Mouse (Mus musculus) kidney, postnatal 0 days (tissue): Measurements from ENCODE around the gene Cyb561a3. TPM values are rescaled to one million over a fixed set of nuclear protein-coding genes. Genes with fewer than 3 reads are reported as not detected.

ENCODE experiments used
- ATAC-seq: fragments of 200-750 bp; cut with Nextera tagmentation; replicated peaks from 2 replicates; pipeline ENCODE4 v1.8.0; 2017; ENCODE audit warnings: low read depth, moderate number of reproducible peaks, moderate TSS enrichment, moderate library complexity; ENCODE audit not compliant: low FRiP score
- DNase-seq: peaks from one replicate; pipeline ENCODE4 v3.0.0-alpha.2; 2016; ENCODE audit warnings: low spot score
- H3K27ac ChIP-seq: fragments of 300-500 bp; sonication (generic); 2 replicates; pipeline ENCODE4 v1.5.1; 2014; ENCODE audit warnings: mild to moderate bottlenecking
- H3K27me3 ChIP-seq: fragments of 300-500 bp; sonication (generic); 2 replicates; pipeline ENCODE4 v1.6.1; 2014; ENCODE audit warnings: low read length, mixed read lengths; ENCODE audit not compliant: insufficient read depth
- H3K36me3 ChIP-seq: fragments of 300-500 bp; sonication (generic); 2 replicates; pipeline ENCODE4 v1.6.1; 2014; ENCODE audit warnings: low read length, mixed read lengths; ENCODE audit not compliant: insufficient read depth
- H3K4me1 ChIP-seq: fragments of 300-500 bp; sonication (generic); replicated peaks from 2 replicates; pipeline ENCODE4 v1.6.1; 2014; ENCODE audit warnings: antibody characterized with exemption, low read length, mixed read lengths; ENCODE audit not compliant: insufficient read depth
- H3K4me2 ChIP-seq: fragments of 300-500 bp; sonication (generic); 2 replicates; pipeline ENCODE4 v1.6.1; 2014; ENCODE audit warnings: mild to moderate bottlenecking, low read length, moderate library complexity, mixed read lengths
- H3K4me3 ChIP-seq: fragments of 300-500 bp; sonication (generic); replicated peaks from 2 replicates; pipeline ENCODE4 v1.5.1; 2014; ENCODE audit warnings: low read depth, low read length
- H3K9ac ChIP-seq: fragments of 300-500 bp; sonication (generic); 2 replicates; pipeline ENCODE4 v1.6.1; 2014; ENCODE audit warnings: low read depth, low read length
- H3K9me3 ChIP-seq: fragments of 300-500 bp; sonication (generic); replicated peaks from 2 replicates; pipeline ENCODE4 v1.6.1; 2016; ENCODE audit warnings: low read length, inconsistent platforms, mixed read lengths
- CTCF ChIP-seq: IDR thresholded peaks from 2 replicates; pipeline ENCODE4 v1.5.1; 2016; ENCODE audit warnings: antibody characterized with exemption, low read depth, mild to moderate bottlenecking, moderate library complexity
- WGBS: fragments of 180-500 bp; shearing (Covaris S2); extraction: QIAGEN DNeasy Blood & Tissue Kit; methylation state at CpG from one replicate; pipeline ENCODE4 v1.1.7; 2014; 5-methylcytosine and 5-hydroxymethylcytosine counted together
- polyA plus RNA-seq: library from polyadenylated mRNA; unstranded; fragments of >200 nt; fragmentation: Nextera tagmentation; extraction: Ambion mirVana; gene quantifications from 2 replicates; pipeline ENCODE4 v1.2.1, GENCODE M21; 2015

Cyb561a3 gene
- polyA plus RNA-seq, 1 experiment from 2014 or later: 17.2 TPM

- Histone ChIP-seq H3K4me1 (no peaks in the 10 kb centered on the region), H3K4me2 (no peak overlapping the region), H3K9me3 (no peaks in the 10 kb centered on the region), H3K9ac (no peak overlapping the region), H3K36me3 (peaks cover 13% of the 10 kb centered on the region; the same call in 1 of the 2 replicates), H3K27me3 (no peaks in the 10 kb centered on the region), H3K4me3 (no peak overlapping the region), H3K27ac (no peak overlapping the region)
- WGBS: 76% methylated on average over 4 of the region's 4 CpGs
- TF ChIP-seq CTCF: no peak
- ATAC-seq (no peak), DNase-seq (no peak)
Observed at GRCm38 (mm10) chr19:10565217-10565616, 11.8 kb upstream of the Cyb561a3 start.

GRCm38 (mm10) chr19:10569627-10570026, 7.3 kb upstream of the Cyb561a3 start:
- Histone ChIP-seq H3K4me1 (no peaks in the 10 kb centered on the region), H3K9ac (no peak overlapping the region), H3K4me3 (no peak overlapping the region), H3K27me3 (no peaks in the 10 kb centered on the region), H3K36me3 (peaks cover 40% of the 10 kb centered on the region), H3K27ac (no peak overlapping the region), H3K4me2 (no peak overlapping the region), H3K9me3 (no peaks in the 10 kb centered on the region)
- TF ChIP-seq CTCF: no peak
- no peak; the same call in 1 of the 2 replicates for ATAC-seq
- WGBS: 96% methylated on average over 6 of the region's 6 CpGs
- no peak for DNase-seq

GRCm38 (mm10) chr19:10580102-10580501, 3.1 kb downstream of the Cyb561a3 start:
- H3K36me3 ChIP-seq: 0 out of 2 replicates have a peak, but pooled peaks cover 2% of the 10 kb centered on the region
- no peak overlapping the region for H3K27ac ChIP-seq
- H3K27me3 ChIP-seq: no peaks in the 10 kb centered on the region
- no peak for ATAC-seq
- no peaks in the 10 kb centered on the region for H3K9me3 ChIP-seq
- 78% methylated on average over 3 of the region's 3 CpGs for WGBS
- H3K4me1 ChIP-seq: peaks cover 5% of the 10 kb centered on the region; the same call in 1 of the 2 replicates
- no peak for TF ChIP-seq CTCF
- no peak overlapping the region for H3K9ac ChIP-seq
- no peak overlapping the region for H3K4me3 ChIP-seq
- DNase-seq: no peak
- H3K4me2 ChIP-seq: no peak overlapping the region

- no peaks in the 10 kb centered on the region for H3K36me3 ChIP-seq
- ATAC-seq (no peak), DNase-seq (no peak)
- no peak overlapping the region for H3K27ac ChIP-seq
- no peak for TF ChIP-seq CTCF
- peaks cover 5% of the 10 kb centered on the region; the same call in 1 of the 2 replicates for H3K4me1 ChIP-seq
- H3K4me3 ChIP-seq: no peak overlapping the region
- H3K9ac ChIP-seq: no peak overlapping the region
- no peaks in the 10 kb centered on the region for H3K9me3 ChIP-seq
- H3K27me3 ChIP-seq: no peaks in the 10 kb centered on the region
- H3K4me2 ChIP-seq: no peak overlapping the region
- 88% methylated on average over 3 of the region's 3 CpGs for WGBS
Observed at GRCm38 (mm10) chr19:10580761-10581160, 3.8 kb downstream of the Cyb561a3 start.

GRCm38 (mm10) chr19:10581984-10582383, 5.0 kb downstream of the Cyb561a3 start:
- Histone ChIP-seq H3K27me3 (no peaks in the 10 kb centered on the region), H3K9me3 (no peaks in the 10 kb centered on the region), H3K4me3 (no peak overlapping the region), H3K4me2 (no peak overlapping the region), H3K27ac (no peak overlapping the region), H3K36me3 (no peaks in the 10 kb centered on the region), H3K4me1 (0 out of 2 replicates have a peak, but pooled peaks cover 5% of the 10 kb centered on the region), H3K9ac (no peak overlapping the region)
- TF ChIP-seq CTCF: no peak
- 84% methylated on average over 6 of the region's 6 CpGs for WGBS
- ATAC-seq (no peak), DNase-seq (no peak)

GRCm38 (mm10) chr19:10583550-10584146, 6.7 kb downstream of the Cyb561a3 start:
- Histone ChIP-seq H3K9ac (no peak overlapping the region), H3K4me1 (0 out of 2 replicates have a peak, but pooled peaks cover 2% of the 10 kb centered on the region), H3K36me3 (no peaks in the 10 kb centered on the region), H3K4me2 (no peak overlapping the region), H3K9me3 (no peaks in the 10 kb centered on the region), H3K4me3 (no peak overlapping the region), H3K27me3 (no peaks in the 10 kb centered on the region), H3K27ac (no peak overlapping the region)
- no peak for TF ChIP-seq CTCF
- DNase-seq: no peak
- ATAC-seq: no peak
- 60% methylated on average over 7 of the region's 7 CpGs for WGBS
